Mouse (Mus musculus) forebrain, embryonic 11.5 days (tissue): ENCODE results near the gene Arl5a. TPM values are rescaled to one million over a fixed set of nuclear protein-coding genes. Genes with fewer than 3 reads are reported as not detected.

Experiments used
- ATAC-seq: fragments of 200-750 bp; cut with Nextera tagmentation; replicated peaks from 2 replicates; pipeline ENCODE4 v1.8.0; 2017; ENCODE audit warnings: moderate TSS enrichment; ENCODE audit not compliant: low FRiP score
- DNase-seq: peaks from one replicate; pipeline ENCODE4 v3.0.0-alpha.2; 2017; ENCODE audit warnings: low spot score
- H3K27ac ChIP-seq: fragments of 300-500 bp; sonication (generic); 2 replicates; pipeline ENCODE4 v1.5.1; 2014; ENCODE audit warnings: low read depth, low read length
- H3K27me3 ChIP-seq: fragments of 300-500 bp; sonication (generic); 2 replicates; pipeline ENCODE4 v1.6.1; 2014; ENCODE audit warnings: mild to moderate bottlenecking, low read length, mixed read lengths; ENCODE audit not compliant: control insufficient read depth, insufficient read depth
- H3K36me3 ChIP-seq: fragments of 300-500 bp; sonication (generic); 2 replicates; pipeline ENCODE4 v1.6.1; 2014; ENCODE audit warnings: mild to moderate bottlenecking, low read length, moderate library complexity, mixed read lengths; ENCODE audit not compliant: control insufficient read depth, insufficient read depth
- H3K4me1 ChIP-seq: fragments of 300-500 bp; sonication (generic); replicated peaks from 2 replicates; pipeline ENCODE4 v1.6.1; 2014; ENCODE audit warnings: low read length, mixed read lengths; ENCODE audit not compliant: control insufficient read depth, insufficient read depth
- H3K4me2 ChIP-seq: fragments of 300-500 bp; sonication (generic); 2 replicates; pipeline ENCODE4 v1.6.1; 2014; ENCODE audit warnings: low read depth, mild to moderate bottlenecking, low read length, moderate library complexity, mixed read lengths; ENCODE audit not compliant: severe bottlenecking
- H3K4me3 ChIP-seq: fragments of 300-500 bp; sonication (generic); 2 replicates; pipeline ENCODE4 v1.5.1; 2014; ENCODE audit warnings: low read depth, low read length
- H3K9ac ChIP-seq: fragments of 300-500 bp; sonication (generic); 2 replicates; pipeline ENCODE4 v1.6.1; 2014; ENCODE audit warnings: low read length
- H3K9me3 ChIP-seq: fragments of 300-500 bp; sonication (generic); 2 replicates; pipeline ENCODE4 v1.6.1; 2016; ENCODE audit warnings: low read length, mixed read lengths; ENCODE audit not compliant: control insufficient read depth
- WGBS: fragments of 180-500 bp; shearing (Covaris S2); extraction: QIAGEN DNeasy Blood & Tissue Kit; methylation state at CpG from one replicate; pipeline ENCODE4 v1.1.7; 2014; 5-methylcytosine and 5-hydroxymethylcytosine counted together
- polyA plus RNA-seq: library from polyadenylated mRNA; unstranded; fragments of >200 nt; fragmentation: Nextera tagmentation; extraction: Ambion mirVana; gene quantifications from 2 replicates; pipeline ENCODE4 v1.2.1, GENCODE M21; 2014

The Arl5a gene
- polyA plus RNA-seq, 1 experiment from 2014 or later, result 77.8 TPM

DNA sequence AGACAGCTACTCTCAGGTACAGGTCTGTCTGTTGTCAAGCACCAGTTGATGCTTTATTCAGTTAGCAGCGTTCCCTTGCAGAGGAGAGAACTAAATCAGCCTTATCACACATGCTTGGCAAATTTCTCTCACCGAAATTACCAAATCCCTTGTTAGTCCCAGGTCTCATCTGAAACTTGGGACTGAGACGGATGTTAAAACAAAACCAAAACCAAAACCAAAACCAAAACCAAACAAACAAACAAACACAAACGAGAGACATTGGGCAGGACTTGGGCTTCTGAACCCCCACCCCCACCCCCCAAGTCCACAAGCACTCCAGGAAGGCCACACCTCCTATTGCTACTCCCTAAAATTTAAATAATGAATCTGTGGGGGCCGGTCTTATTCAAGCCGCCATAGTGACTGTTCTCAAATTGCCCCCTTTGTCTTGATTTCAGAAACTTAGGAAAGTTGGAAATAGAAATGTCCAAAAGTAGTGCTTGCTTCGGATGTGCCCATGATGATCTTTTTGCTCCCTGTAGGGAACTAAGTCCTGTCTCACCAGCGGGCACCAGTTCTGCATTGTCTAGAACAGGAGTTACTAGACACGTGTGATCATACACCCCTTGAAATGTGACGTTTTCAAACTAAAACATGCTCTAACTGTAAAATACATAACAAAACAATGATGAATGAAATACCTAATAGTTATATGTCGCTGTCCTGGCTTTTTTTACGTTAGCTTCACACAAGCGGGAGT, 46.8 kb downstream of the Arl5a start:
- WGBS, result 52% methylated on average over 13 of the region's 13 CpGs
- Histone ChIP-seq H3K4me2 (no peak overlapping the region), H3K27me3 (no peaks in the 10 kb centered on the region; the same call in 1 of the 2 replicates), H3K9me3 (no peaks in the 10 kb centered on the region), H3K9ac (no peak overlapping the region), H3K4me1 (no peaks in the 10 kb centered on the region), H3K27ac (no peak overlapping the region), H3K4me3 (no peak overlapping the region), H3K36me3 (no peaks in the 10 kb centered on the region)
- DNase-seq (no peak), ATAC-seq (no peak)

DNA sequence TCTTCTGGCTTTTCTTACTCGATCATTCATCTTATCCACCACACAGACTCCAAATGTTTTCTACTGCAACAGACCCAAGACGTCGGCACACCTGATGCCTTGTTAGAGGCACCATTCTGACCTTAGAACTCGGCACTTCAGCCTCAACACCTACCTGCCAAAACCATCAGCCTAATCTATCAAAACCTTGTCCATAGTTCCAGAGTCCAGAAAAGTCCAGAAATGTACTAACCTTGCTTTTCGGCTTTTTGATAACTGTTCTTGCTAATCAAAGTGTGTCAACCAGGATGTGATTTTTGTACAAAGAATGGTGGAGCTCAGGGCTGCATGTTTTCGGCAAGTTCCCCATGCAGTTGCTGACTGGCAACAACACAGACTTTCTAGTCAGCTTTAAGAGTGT, 50.0 kb downstream of the Arl5a start:
- Histone ChIP-seq H3K4me2 (no peak overlapping the region), H3K4me3 (no peak overlapping the region), H3K9ac (no peak overlapping the region), H3K27me3 (no peaks in the 10 kb centered on the region; the same call in 1 of the 2 replicates), H3K4me1 (no peaks in the 10 kb centered on the region), H3K27ac (no peak overlapping the region), H3K36me3 (no peaks in the 10 kb centered on the region), H3K9me3 (no peaks in the 10 kb centered on the region)
- 89% methylated on average over 6 of the region's 6 CpGs for WGBS
- no peak for ATAC-seq
- no peak for DNase-seq

DNA sequence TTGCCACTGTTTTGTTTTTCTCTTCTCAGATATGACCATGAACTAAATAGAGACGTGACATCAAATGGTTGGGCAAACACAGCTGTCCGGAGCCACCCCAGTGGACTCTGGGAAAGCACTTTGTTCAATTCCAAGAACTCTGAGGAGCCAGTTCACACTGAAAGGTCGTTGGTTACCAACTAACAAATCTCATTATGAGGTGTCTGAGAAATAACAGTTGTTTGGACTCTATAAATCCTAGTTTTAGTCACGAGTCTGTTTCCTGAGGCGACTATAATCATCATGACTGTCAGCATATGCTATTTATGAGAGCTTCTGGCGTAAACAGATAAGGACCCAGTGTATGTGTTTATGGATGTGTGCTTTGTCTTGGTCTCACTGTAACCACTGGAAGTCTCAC, 52.2 kb downstream of the Arl5a start:
- 89% methylated on average over 6 of the region's 6 CpGs for WGBS
- DNase-seq, result no peak
- Histone ChIP-seq H3K9ac (no peak overlapping the region), H3K27ac (no peak overlapping the region), H3K4me2 (no peak overlapping the region), H3K9me3 (no peaks in the 10 kb centered on the region), H3K4me3 (no peak overlapping the region), H3K36me3 (no peaks in the 10 kb centered on the region), H3K27me3 (no peaks in the 10 kb centered on the region; the same call in 1 of the 2 replicates), H3K4me1 (no peaks in the 10 kb centered on the region)
- ATAC-seq, result no peak

DNA sequence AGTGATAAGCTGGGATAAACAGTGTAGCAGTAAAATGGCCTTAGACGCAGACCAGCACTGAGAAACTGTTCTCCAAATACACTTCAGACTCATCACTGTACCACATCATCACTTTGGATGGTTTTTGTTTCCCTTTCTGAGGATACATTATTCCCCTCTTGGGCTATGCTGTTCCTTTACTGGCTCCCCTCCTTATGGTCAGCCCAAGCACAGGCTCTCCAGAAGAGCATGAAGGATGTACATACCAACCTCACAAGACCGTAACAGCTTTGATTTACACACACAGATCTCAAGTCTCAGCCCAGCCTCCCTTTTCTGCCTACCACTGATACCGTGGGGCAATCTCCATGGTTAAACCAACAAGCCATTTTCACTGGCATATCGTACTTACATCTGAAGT, 52.6 kb downstream of the Arl5a start:
- Histone ChIP-seq H3K4me2 (no peak overlapping the region), H3K27ac (no peak overlapping the region)
- 94% methylated on average over 4 of the region's 4 CpGs for WGBS

DNA sequence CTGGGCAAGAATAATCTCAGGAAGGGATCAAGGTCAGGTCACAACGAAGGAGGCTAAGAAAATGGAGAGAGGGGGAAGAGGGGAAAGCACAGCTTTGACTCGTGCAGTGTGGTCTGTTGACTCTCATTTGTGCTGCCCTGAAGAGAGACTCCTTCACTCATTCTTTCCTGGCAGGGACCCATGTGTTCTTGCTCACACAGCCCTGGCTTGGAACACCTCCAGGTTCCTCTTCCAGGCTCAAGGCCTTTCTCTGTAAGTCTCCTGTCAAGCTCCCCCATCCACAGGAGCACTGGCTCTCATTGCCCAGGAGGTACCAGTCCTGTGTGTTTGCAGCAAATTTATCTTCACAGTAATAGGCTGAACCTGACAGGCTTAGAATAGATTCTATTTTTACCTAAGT, 53.6 kb downstream of the Arl5a start:
- H3K36me3 ChIP-seq, result no peaks in the 10 kb centered on the region
- no peak overlapping the region for H3K4me3 ChIP-seq
- no peak overlapping the region for H3K27ac ChIP-seq
- 61% methylated on average over 2 of the region's 2 CpGs for WGBS
- ATAC-seq, result no peak
- no peak for DNase-seq
- H3K4me1 ChIP-seq, result no peaks in the 10 kb centered on the region
- H3K27me3 ChIP-seq, result no peaks in the 10 kb centered on the region; the same call in 1 of the 2 replicates
- H3K4me2 ChIP-seq, result no peak overlapping the region
- H3K9ac ChIP-seq, result no peak overlapping the region
- H3K9me3 ChIP-seq, result no peaks in the 10 kb centered on the region

More for the DNA sequence above, 52.6 kb downstream of the Arl5a start:
- Histone ChIP-seq H3K4me3 (no peak overlapping the region), H3K9ac (no peak overlapping the region), H3K27me3 (no peaks in the 10 kb centered on the region; the same call in 1 of the 2 replicates), H3K36me3 (no peaks in the 10 kb centered on the region), H3K4me1 (no peaks in the 10 kb centered on the region), H3K9me3 (no peaks in the 10 kb centered on the region)
- ATAC-seq, result no peak
- DNase-seq, result no peak

DNA sequence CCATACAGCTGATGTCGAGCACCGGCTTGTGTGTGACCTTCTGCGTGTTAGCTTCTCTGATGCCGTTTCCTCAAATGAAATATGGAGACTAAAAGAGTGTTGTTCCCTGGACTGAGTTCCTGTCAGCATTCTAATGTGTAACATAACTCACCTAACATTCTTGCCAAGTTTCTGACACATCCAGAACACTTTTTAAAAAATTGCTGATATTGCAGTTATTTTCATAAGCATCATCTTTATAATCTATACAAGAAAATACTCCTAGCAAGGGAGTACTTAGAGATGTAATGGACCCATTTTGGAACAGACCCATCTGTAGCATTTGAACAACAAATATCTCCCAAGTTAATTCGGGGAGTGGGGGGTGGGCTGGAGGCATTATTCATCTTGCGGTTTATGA, 55.1 kb downstream of the Arl5a start:
- Histone ChIP-seq H3K4me1 (no peaks in the 10 kb centered on the region), H3K27me3 (no peaks in the 10 kb centered on the region), H3K9me3 (no peaks in the 10 kb centered on the region), H3K27ac (no peak overlapping the region), H3K36me3 (no peaks in the 10 kb centered on the region), H3K4me2 (no peak overlapping the region), H3K9ac (no peak overlapping the region), H3K4me3 (no peak overlapping the region)
- 93% methylated on average over 6 of the region's 6 CpGs for WGBS
- DNase-seq (no peak), ATAC-seq (no peak)

DNA sequence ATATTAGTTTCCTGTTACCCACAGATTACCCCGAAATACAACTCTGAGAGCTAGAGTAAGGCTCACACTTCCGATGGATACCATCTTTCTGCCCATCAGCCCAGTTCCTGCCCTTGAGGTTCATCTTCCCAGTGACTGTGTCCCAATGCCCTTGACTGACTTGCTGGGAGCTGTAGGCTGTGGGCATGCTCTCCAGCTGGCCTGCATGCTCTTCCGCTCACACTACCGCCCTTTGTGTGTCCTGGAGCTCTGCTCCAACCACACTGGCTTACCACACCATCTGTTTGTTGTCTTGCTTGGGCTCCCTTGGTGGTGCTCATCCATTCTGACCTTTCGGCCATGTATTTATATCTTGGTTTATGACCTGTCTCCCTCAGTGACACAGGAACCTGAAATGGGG, 57.0 kb downstream of the Arl5a start:
- Histone ChIP-seq H3K27ac (no peak overlapping the region), H3K36me3 (no peaks in the 10 kb centered on the region), H3K9me3 (no peaks in the 10 kb centered on the region), H3K4me1 (no peaks in the 10 kb centered on the region), H3K4me3 (no peak overlapping the region), H3K4me2 (no peak overlapping the region), H3K27me3 (no peaks in the 10 kb centered on the region), H3K9ac (no peak overlapping the region)
- no peak for DNase-seq
- ATAC-seq, result no peak
- WGBS, result 89% methylated on average over 5 of the region's 5 CpGs

DNA sequence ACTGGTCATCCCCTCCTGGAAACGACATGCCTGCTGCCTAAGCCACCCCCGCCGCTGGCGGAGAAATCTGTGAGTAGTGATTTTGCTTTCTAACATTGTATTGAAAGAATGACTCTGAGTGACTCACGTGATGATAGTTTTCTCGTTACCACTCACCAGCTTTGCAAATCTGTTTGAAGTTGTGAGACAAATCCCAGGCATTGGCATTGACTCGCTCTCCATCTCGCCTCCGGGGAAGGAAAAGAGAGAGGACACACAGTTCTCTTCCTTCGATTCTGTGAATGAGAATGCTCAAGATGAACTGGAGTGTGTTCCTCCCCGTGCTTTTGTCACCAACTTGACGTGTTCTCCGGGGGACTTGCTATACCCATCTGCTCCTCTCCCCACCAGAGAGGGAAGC, 57.5 kb downstream of the Arl5a start:
- ATAC-seq, result no peak
- Histone ChIP-seq H3K27ac (no peak overlapping the region), H3K9me3 (no peaks in the 10 kb centered on the region), H3K9ac (no peak overlapping the region), H3K4me2 (no peak overlapping the region), H3K4me3 (no peak overlapping the region), H3K36me3 (no peaks in the 10 kb centered on the region), H3K27me3 (no peaks in the 10 kb centered on the region), H3K4me1 (no peaks in the 10 kb centered on the region)
- 77% methylated on average over 13 of the region's 13 CpGs for WGBS
- no peak for DNase-seq

DNA sequence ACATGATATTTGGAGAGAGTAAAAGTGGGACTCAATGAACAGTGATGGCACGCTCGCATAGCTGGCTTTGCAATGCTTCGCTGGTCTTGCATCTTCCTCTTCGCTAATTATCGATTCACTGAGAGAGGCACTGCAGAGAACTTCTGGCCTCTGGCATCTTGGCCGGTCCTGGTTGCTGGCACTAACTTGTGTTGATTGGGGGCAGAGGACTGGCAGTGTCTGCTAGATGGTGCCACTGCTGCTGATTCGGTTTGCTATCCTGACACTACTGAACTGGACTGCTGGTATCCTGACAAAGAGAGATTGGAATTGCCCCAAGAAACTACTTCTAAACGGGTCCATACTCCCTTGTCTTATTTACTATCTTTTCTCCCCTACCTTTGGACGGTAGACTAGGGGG, 63.6 kb downstream of the Arl5a start:
- no peaks in the 10 kb centered on the region for H3K4me1 ChIP-seq
- H3K9me3 ChIP-seq, result no peaks in the 10 kb centered on the region
- H3K27ac ChIP-seq, result no peak overlapping the region
- H3K9ac ChIP-seq, result no peak overlapping the region
- DNase-seq (no peak), ATAC-seq (no peak)
- H3K36me3 ChIP-seq, result no peaks in the 10 kb centered on the region
- no peak overlapping the region for H3K4me2 ChIP-seq
- 93% methylated on average over 9 of the region's 9 CpGs for WGBS
- no peak overlapping the region for H3K4me3 ChIP-seq
- no peaks in the 10 kb centered on the region for H3K27me3 ChIP-seq
